Mouse (Mus musculus) bone marrow, adult 2 months (tissue): ENCODE measurements around the gene Orc5. TPM values are rescaled to one million over a fixed set of nuclear protein-coding genes. Genes with fewer than 3 reads are reported as not detected.

Experiments used
- H3K27ac ChIP-seq: fragments of 200-500 bp; 2 replicates; pipeline ENCODE4 v1.5.1; 2012; ENCODE audit warnings: low read depth, mild to moderate bottlenecking, control low read depth, inconsistent platforms, low read length; ENCODE audit not compliant: control insufficient read depth, poor library complexity, insufficient read depth
- H3K4me1 ChIP-seq: fragments of 200-500 bp; 2 replicates; pipeline ENCODE4 v1.6.1; 2011; ENCODE audit warnings: low read length; ENCODE audit not compliant: control insufficient read depth, insufficient read depth
- H3K4me3 ChIP-seq: fragments of 200-500 bp; replicated peaks from 2 replicates; pipeline ENCODE3; 2011; ENCODE audit warnings: mild to moderate bottlenecking, low read depth, low read length, control low read depth; ENCODE audit not compliant: control insufficient read depth
- CTCF ChIP-seq: fragments of 200-500 bp; IDR thresholded peaks from 2 replicates; pipeline ENCODE4 v1.5.1; 2011; ENCODE audit warnings: low read length, control low read depth; ENCODE audit not compliant: control insufficient read depth, insufficient read depth
- POLR2A ChIP-seq: fragments of 200-500 bp; IDR thresholded peaks from 2 replicates; pipeline ENCODE4 v1.6.1; 2011; ENCODE audit warnings: low read depth, mild to moderate bottlenecking, control low read depth, low read length, borderline replicate concordance; ENCODE audit not compliant: control insufficient read depth
- WGBS: fragments of 180-500 bp; shearing (Covaris S2); methylation state at CpG from one replicate; pipeline ENCODE4 v1.1.7; 2018; 5-methylcytosine and 5-hydroxymethylcytosine counted together
- polyA plus RNA-seq: library from polyadenylated mRNA; stranded (reverse); fragments of >200 nt; gene quantifications from 2 replicates; pipeline ENCODE4 v1.2.4, GENCODE M21; 2011; ENCODE audit warnings: low replicate concordance; ENCODE audit not compliant: missing spikeins, insufficient read depth, insufficient read length

The Orc5 gene
- polyA plus RNA-seq, 1 experiment, result 33.2 TPM

DNA sequence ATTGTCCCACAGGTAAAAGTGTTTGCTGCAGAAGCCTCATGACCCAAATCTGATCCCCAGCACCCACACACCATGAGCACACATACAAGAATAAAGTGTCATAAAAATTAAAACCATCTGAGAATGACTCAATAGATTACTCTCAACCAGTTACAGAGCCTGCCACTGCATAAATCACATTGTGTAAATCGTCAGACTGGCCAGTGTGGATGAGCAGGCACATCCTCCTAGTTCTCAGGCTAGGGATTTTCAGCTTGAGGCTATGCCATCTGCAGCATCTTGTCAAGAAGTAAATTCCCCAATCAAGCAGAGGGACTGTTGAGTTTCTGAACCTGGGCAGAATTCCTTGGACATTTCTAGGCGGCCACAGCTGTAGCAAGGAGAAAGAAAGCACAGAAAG lies 23.5 kb upstream of the Orc5 start:
- Histone ChIP-seq H3K27ac (no peak overlapping the region), H3K4me3 (no peak overlapping the region), H3K4me1 (no peaks in the 10 kb centered on the region)
- TF ChIP-seq CTCF (no peak), POLR2A (no peak)
- WGBS, result 54% methylated on average over 2 of the region's 2 CpGs

DNA sequence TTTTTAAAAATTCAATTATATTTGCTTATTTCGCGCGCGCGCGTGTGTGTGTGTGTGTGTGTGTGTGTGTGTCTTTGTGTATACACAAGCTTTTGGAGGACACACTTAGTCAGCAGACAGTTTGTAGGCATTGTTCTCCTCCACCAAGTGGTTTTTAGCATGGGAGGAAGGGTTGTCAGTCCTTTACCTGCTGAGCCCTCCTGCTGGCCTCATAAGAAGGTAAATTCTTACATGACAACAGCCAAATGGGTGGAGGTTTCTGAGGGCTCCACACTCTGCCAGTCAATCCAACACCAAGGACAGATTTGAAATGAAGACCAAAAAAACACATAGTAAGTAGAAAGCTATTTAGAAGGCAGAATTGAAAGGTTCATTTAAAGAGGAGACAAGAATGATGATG lies 22.7 kb upstream of the Orc5 start:
- Histone ChIP-seq H3K4me3 (no peak overlapping the region), H3K27ac (no peak overlapping the region), H3K4me1 (no peaks in the 10 kb centered on the region)
- 94% methylated on average over 6 of the region's 6 CpGs for WGBS
- TF ChIP-seq CTCF (no peak), POLR2A (no peak)

DNA sequence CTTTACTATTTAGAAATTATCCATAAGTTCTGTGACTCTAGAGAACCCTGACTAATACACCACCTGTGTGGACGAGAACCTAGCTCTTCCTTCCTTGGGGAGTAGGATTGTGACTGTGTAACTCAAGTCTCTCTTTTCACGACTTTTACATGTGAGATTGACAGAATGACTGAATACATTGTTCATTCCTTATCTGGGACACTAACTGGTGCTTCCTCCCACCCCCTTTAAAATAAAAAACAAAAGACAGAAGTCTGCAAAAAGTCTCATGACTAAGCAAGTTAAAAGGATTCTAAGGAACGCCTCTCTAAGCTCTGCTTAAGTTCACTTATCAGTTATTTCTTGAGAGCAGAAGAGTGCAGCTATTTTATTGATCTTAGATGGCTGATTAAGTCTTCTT lies 22.2 kb upstream of the Orc5 start:
- Histone ChIP-seq H3K4me3 (no peak overlapping the region), H3K27ac (no peak overlapping the region), H3K4me1 (no peaks in the 10 kb centered on the region)
- TF ChIP-seq POLR2A, result no peak
- no peak for TF ChIP-seq CTCF
- 58% methylated on average over 3 of the region's 3 CpGs for WGBS

DNA sequence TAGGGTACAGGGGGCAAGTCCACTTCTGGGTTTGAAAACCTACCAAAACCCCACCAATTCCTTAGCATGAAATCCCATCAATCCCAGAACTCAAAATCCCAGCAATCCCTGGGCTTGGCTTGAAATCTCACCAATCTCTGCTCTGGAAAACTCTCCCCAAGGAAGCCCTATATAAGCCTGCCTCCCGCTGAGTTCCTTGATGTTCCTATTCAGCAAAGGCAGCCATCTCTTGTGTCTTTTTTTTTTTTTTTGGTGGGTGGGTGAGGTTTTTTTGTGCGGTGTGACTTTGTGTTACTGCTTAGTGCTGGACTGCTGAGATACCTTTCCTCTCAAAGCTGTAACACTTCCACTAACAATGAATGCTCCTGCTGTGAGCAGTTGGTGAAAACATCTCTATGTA lies 15.5 kb upstream of the Orc5 start:
- no peak overlapping the region for H3K4me3 ChIP-seq
- 88% methylated on average over 2 of the region's 2 CpGs for WGBS
- TF ChIP-seq CTCF (no peak), POLR2A (no peak)
- no peak overlapping the region for H3K27ac ChIP-seq
- no peaks in the 10 kb centered on the region for H3K4me1 ChIP-seq

DNA sequence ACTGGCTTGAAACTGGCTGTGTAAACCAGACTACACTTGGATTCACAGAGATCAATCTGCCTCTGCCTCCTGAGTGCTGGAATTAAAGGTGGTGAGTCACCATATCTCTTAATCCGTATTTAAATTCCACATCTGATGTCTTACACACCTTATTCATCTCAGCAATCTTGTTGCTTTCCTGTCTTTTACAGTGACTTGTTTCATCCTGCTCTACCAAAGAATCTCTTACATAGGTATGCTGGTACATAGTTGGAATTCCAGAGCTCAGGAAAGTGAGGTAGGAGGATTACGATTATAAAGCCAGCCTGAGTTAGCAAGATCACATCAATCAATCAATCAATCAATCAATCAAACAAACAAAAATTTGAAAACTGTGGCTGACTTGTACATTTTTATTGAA lies 9.6 kb upstream of the Orc5 start:
- TF ChIP-seq POLR2A (no peak), CTCF (no peak)
- no peak overlapping the region for H3K27ac ChIP-seq
- 81% methylated on average over 2 of the region's 2 CpGs for WGBS
- H3K4me3 ChIP-seq, result no peak overlapping the region
- H3K4me1 ChIP-seq, result no peaks in the 10 kb centered on the region

DNA sequence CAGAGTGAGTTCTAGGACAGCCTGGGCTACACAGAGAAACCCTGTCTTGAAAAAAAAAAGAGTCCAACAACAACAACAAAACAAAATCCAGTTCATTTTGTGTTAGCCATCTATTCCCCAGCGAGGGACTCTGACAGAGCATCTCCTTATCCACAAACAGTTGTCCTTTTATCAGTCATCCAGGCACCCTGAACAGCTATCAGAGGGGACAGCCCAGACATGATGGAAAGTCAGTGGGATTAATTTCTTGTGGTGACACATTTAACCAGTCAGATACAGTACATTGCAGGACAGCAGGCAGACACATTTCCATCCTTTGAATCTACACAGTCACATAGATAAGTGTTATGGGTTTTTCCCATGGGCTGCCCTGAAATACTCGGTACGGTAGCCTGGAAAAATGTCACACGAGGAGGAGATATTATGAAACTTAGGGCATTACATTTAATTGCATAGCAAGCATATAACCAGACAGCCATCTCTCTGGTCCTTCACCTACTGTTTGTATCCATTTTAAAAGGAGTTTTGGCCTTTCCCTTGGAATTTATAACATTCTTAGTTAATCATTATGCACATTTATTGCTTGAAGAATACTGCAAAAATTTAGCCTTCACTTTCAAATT lies 7.4 kb upstream of the Orc5 start:
- WGBS, result 58% methylated on average over 4 of the region's 4 CpGs
- H3K4me3 ChIP-seq, result no peak overlapping the region
- TF ChIP-seq POLR2A, result no peak
- no peak for TF ChIP-seq CTCF
- no peak overlapping the region for H3K27ac ChIP-seq
- H3K4me1 ChIP-seq, result no peaks in the 10 kb centered on the region

DNA sequence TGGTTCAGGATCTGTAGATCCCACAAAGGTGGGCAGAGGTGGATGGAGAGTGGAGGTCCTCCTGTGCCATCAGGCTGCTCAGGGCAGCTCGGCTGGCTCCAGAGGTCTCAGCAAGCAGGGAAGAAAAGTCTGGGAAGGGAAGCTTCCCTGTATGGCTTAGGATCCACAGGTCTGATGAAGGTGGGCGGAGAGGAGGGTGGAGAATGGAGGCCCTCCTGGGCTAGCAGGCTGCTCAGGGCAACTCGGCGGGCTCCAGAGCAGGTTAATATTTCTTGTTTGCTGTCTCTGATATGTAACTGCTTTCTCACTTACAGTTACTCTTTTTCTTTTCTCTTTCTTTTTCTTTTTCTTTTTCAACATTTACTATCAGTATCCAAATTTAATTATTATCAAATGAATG lies 6.5 kb upstream of the Orc5 start:
- TF ChIP-seq POLR2A, result no peak
- TF ChIP-seq CTCF, result no peak
- Histone ChIP-seq H3K4me3 (no peak overlapping the region), H3K4me1 (no peaks in the 10 kb centered on the region), H3K27ac (no peak overlapping the region)
- WGBS, result 85% methylated on average over 4 of the region's 4 CpGs

DNA sequence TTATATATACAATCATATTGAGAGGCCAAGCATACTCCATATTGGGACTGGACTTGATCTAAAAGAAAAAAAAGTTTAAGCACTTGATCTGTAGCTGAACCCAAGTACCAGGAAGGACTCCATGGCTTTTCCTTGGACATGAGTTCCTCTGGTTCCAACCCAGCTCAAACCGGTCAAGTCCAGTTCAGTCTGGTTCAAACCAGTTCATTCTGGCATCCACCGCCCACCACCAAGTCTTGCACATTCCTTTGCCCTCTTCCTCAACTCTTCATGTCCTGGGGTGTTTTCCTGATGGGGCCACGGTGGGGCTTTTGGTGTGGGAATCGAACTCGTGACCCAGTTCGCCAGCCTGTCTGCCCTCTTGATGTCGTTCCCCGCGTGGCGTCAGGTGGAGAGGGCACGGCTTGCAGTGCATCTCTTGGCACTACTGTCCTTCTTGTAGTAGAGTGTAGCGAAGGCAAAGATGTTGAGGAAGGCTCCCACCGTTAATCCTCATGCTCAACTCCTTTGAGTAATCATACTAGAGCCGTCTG lies 2.1 kb upstream of the Orc5 start:
- 93% methylated on average over 14 of the region's 14 CpGs for WGBS

More for the DNA sequence above, 2.1 kb upstream of the Orc5 start:
- H3K4me3 ChIP-seq, result no peak overlapping the region
- TF ChIP-seq CTCF (no peak), POLR2A (no peak)
- H3K4me1 ChIP-seq, result peaks cover 1% of the 10 kb centered on the region
- no peak overlapping the region for H3K27ac ChIP-seq
